Mouse (Mus musculus): Measurements from ENCODE around the gene Morn3. TPM values are rescaled to one million over a fixed set of nuclear protein-coding genes. Genes with fewer than 3 reads are reported as not detected.

Gene Morn3
- polyA plus RNA-seq, 1 experiment from 2014 or later: 3.6 TPM

DNA sequence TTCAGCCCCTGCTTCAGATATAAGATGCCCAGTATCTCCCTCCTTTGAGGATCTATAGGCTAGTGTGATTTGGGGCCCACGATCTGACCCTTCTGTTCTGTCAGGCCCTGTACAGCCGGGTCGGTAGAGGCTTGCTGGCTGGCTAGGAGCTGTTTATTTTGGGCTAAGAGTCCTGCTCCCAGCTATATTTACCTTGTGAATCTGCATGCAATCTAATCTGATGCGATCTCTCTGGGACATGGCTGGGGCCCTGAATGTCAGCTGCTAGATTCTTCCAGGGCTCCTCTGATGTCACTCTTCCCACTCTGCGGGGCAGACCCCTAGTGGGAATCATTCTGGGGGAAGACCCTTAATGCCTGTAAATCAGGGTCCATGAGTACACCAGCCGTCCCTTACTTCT lies 22.5 kb downstream of the Morn3 start:
- ATAC-seq (ENCODE audit: low read depth): no peak
- no peak overlapping the region for H3K4me2 ChIP-seq (ENCODE audit: low read depth, low read length)

DNA sequence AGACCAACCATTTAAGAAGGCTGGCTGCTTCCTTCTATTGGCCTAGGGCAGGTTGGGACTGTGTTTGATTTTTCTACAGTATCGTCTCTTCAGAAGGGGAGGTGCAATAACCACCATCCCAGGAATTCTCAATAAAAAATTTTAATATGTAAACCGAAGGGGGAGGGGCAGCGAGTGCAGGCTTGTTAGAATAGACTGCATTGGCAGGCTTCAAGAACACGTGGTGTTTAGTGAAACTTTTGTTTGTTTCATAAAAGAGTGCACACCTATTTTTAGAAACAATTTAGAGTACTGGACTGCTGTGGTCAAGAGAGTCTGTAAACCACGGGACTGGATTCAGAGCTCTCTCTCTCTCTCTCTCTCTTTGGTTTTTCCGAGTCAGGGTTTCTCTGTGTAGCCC lies 23.8 kb downstream of the Morn3 start:
- Histone ChIP-seq H3K27ac (replicated peaks; ENCODE audit: low read depth, low read length) (no peak overlapping the region), H3K4me3 (ENCODE audit: low read depth, low read length) (no peak overlapping the region), H3K4me2 (ENCODE audit: low read depth, low read length) (no peak overlapping the region), H3K27me3 (replicated peaks; ENCODE audit: control insufficient read depth, insufficient read depth, low read length) (no peaks in the 10 kb centered on the region), H3K9ac (ENCODE audit: low read depth, low read length) (no peak overlapping the region), H3K36me3 (ENCODE audit: control insufficient read depth, insufficient read depth, low read length) (no peaks in the 10 kb centered on the region), H3K4me1 (ENCODE audit: control insufficient read depth, insufficient read depth, low read length) (peaks cover 25% of the 10 kb centered on the region), H3K9me3 (ENCODE audit: control insufficient read depth, low read length) (no peaks in the 10 kb centered on the region)
- DNase-seq (ENCODE audit: low spot score) (no peak), ATAC-seq (ENCODE audit: low read depth) (no peak)
- 81% methylated on average over 6 of the region's 6 CpGs for WGBS

More for the DNA sequence above, 22.5 kb downstream of the Morn3 start:
- no peak overlapping the region for H3K4me3 ChIP-seq (ENCODE audit: low read depth, low read length)
- no peaks in the 10 kb centered on the region for H3K27me3 ChIP-seq (replicated peaks; ENCODE audit: control insufficient read depth, insufficient read depth, low read length)
- no peak overlapping the region for H3K9ac ChIP-seq (ENCODE audit: low read depth, low read length)
- H3K9me3 ChIP-seq (ENCODE audit: control insufficient read depth, low read length): no peaks in the 10 kb centered on the region
- DNase-seq (ENCODE audit: low spot score): no peak
- peaks cover 14% of the 10 kb centered on the region for H3K4me1 ChIP-seq (ENCODE audit: control insufficient read depth, insufficient read depth, low read length)
- WGBS: 83% methylated on average over 6 of the region's 6 CpGs
- H3K27ac ChIP-seq (replicated peaks; ENCODE audit: low read depth, low read length): no peak overlapping the region
- H3K36me3 ChIP-seq (ENCODE audit: control insufficient read depth, insufficient read depth, low read length): peaks cover 3% of the 10 kb centered on the region

DNA sequence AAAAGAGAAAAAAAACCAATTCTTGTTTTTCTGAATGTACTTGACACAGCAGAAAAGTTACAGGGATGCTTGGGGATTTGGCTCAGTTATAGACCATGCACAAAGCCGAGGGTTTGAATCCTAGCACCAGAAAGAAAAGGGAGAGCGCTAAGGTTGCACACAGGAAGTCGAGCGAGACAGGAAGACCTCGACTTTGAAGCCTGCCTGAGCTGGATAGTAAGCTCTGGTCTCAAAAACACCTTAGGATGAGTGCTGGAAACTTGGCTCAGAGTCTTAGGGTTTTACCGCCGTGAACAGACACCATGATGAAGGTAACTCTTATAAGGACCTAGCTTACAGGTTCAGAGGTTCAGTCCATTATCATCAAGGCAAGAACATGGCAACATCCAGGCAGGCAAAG lies 25.4 kb downstream of the Morn3 start:
- Histone ChIP-seq H3K9ac (ENCODE audit: low read depth, low read length) (no peak overlapping the region), H3K4me3 (ENCODE audit: low read depth, low read length) (no peak overlapping the region), H3K4me2 (ENCODE audit: low read depth, low read length) (no peak overlapping the region), H3K4me1 (ENCODE audit: control insufficient read depth, insufficient read depth, low read length) (peaks cover 21% of the 10 kb centered on the region), H3K27me3 (replicated peaks; ENCODE audit: control insufficient read depth, insufficient read depth, low read length) (no peaks in the 10 kb centered on the region), H3K9me3 (ENCODE audit: control insufficient read depth, low read length) (no peaks in the 10 kb centered on the region), H3K36me3 (ENCODE audit: control insufficient read depth, insufficient read depth, low read length) (no peaks in the 10 kb centered on the region), H3K27ac (replicated peaks; ENCODE audit: low read depth, low read length) (no peak overlapping the region)
- WGBS: 86% methylated on average over 7 of the region's 7 CpGs
- no peak for DNase-seq (ENCODE audit: low spot score)
- no peak for ATAC-seq (ENCODE audit: low read depth)

- H3K27ac ChIP-seq (replicated peaks; ENCODE audit: low read depth, low read length): no peak overlapping the region
- no peak overlapping the region for H3K9ac ChIP-seq (ENCODE audit: low read depth, low read length)
- 89% methylated on average over 5 of the region's 5 CpGs for WGBS
- H3K9me3 ChIP-seq (ENCODE audit: control insufficient read depth, low read length): no peaks in the 10 kb centered on the region
- no peaks in the 10 kb centered on the region for H3K36me3 ChIP-seq (ENCODE audit: control insufficient read depth, insufficient read depth, low read length)
- DNase-seq (ENCODE audit: low spot score) (no peak), ATAC-seq (ENCODE audit: low read depth) (no peak)
- no peak overlapping the region for H3K4me2 ChIP-seq (ENCODE audit: low read depth, low read length)
- H3K4me3 ChIP-seq (ENCODE audit: low read depth, low read length): no peak overlapping the region
- no peaks in the 10 kb centered on the region for H3K27me3 ChIP-seq (replicated peaks; ENCODE audit: control insufficient read depth, insufficient read depth, low read length)
- peaks cover 25% of the 10 kb centered on the region for H3K4me1 ChIP-seq (ENCODE audit: control insufficient read depth, insufficient read depth, low read length)
These were observed 26.4 kb downstream of the Morn3 start for GRCm38 (mm10) chr5:123020426-123020825.

DNA sequence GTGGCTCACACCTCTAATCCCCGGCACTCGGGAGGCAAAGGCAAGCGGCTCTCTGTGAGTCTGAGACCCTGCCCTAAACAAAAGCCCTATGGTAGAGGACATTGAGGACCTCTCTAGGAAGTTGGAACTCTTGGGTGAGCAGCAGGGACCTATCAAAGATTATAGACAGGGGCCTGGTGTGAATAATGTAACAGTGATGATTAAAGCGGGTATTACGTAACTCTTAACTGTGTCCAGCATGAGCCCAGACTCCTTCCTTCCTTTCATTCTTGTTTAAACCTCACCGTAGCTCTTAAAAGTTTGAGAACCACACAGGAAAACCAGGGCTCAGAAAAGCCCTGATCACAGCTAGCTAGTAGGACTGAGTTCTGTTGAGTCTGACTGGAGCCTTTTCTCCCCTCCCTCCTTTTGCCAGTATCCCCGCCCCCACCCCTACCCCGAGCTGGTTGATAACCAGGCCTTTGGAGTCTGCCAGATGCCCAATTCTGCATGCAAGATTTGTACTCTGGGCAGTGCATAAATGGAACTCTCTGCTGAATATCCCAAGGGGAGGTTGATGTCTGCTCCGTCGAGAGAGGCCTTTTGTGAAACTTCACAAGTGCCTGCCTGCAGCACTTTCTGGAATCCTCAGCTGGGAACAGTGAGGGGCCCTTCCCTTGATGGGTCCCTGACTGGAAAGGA lies 27.3 kb downstream of the Morn3 start:
- no peak for DNase-seq (ENCODE audit: low spot score)
- ATAC-seq (ENCODE audit: low read depth): no peak
- no peaks in the 10 kb centered on the region for H3K9me3 ChIP-seq (ENCODE audit: control insufficient read depth, low read length)
- peak overlapping the region; percentile 33; the same call in 1 of the 2 replicates for H3K27ac ChIP-seq (replicated peaks; ENCODE audit: low read depth, low read length)
- WGBS: 55% methylated on average over 10 of the region's 10 CpGs
- H3K4me2 ChIP-seq (ENCODE audit: low read depth, low read length): no peak overlapping the region
- H3K4me3 ChIP-seq (ENCODE audit: low read depth, low read length): no peak overlapping the region
- peaks cover 27% of the 10 kb centered on the region for H3K4me1 ChIP-seq (ENCODE audit: control insufficient read depth, insufficient read depth, low read length)
- no peaks in the 10 kb centered on the region for H3K27me3 ChIP-seq (replicated peaks; ENCODE audit: control insufficient read depth, insufficient read depth, low read length)
- no peaks in the 10 kb centered on the region for H3K36me3 ChIP-seq (ENCODE audit: control insufficient read depth, insufficient read depth, low read length)
- H3K9ac ChIP-seq (ENCODE audit: low read depth, low read length): peak overlapping the region; percentile 25; the same call in 1 of the 2 replicates

DNA sequence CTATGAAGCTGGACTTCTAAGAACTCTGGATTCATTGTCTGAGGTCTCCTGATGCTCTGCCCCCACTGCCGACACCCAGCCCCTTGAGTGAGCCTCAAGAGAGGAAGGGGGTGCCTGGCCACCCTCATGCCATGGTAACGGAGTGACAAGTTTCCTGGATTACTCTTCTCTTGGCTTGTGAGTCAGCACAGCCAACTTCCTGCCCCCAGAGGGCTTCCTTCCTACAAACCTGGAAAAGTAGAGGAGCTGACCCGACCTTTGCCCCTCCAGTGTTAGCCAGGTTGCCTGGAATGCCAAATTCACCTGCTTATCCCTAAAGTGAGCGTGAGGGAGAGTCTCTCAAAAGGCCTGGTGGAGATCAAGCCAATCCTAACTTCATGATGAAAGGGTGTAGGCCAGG lies 29.3 kb downstream of the Morn3 start:
- Histone ChIP-seq H3K36me3 (ENCODE audit: control insufficient read depth, insufficient read depth, low read length) (no peaks in the 10 kb centered on the region), H3K9ac (ENCODE audit: low read depth, low read length) (no peak overlapping the region), H3K4me2 (ENCODE audit: low read depth, low read length) (no peak overlapping the region), H3K27ac (replicated peaks; ENCODE audit: low read depth, low read length) (no peak overlapping the region), H3K27me3 (replicated peaks; ENCODE audit: control insufficient read depth, insufficient read depth, low read length) (no peaks in the 10 kb centered on the region), H3K4me3 (ENCODE audit: low read depth, low read length) (no peak overlapping the region), H3K4me1 (ENCODE audit: control insufficient read depth, insufficient read depth, low read length) (peaks cover 30% of the 10 kb centered on the region), H3K9me3 (ENCODE audit: control insufficient read depth, low read length) (no peaks in the 10 kb centered on the region)
- ATAC-seq (ENCODE audit: low read depth): no peak
- no peak for DNase-seq (ENCODE audit: low spot score)
- WGBS: 68% methylated on average over 4 of the region's 4 CpGs

DNA sequence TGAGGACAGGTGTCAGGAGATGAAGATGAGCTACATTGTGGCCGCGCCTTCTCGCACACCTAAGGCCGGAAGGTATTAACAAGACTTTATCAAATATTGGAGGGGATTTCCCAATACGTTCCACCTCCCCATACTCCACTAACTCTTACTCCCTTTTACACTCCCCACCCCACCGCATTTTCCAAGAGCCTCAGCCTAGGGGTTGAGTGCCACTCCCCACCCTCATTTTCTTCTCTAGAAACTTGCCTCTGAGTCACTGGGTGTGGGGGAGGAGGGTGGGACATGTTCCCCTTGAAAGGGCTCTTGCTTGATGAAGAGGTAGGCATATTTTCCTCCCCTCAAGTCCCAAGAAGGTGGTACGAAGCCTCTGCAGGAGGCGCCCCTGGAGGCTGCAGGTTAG lies 30.9 kb downstream of the Morn3 start:
- WGBS: 17% methylated on average over 8 of the region's 8 CpGs

GRCm38 (mm10) chr5:123014753-123015701 lies 31.8 kb downstream of the Morn3 start, which contains the start of gene Orai1:
Gene Orai1 (plus strand): TSS chr5:123015074.
- H3K4me1 ChIP-seq (ENCODE audit: control insufficient read depth, insufficient read depth, low read length): peaks cover 30% of the 10 kb centered on the region
- 0% methylated on average over 45 of the region's 106 CpGs for WGBS
- peak within 1 kb of the TSS; percentile 91 for H3K27ac ChIP-seq (replicated peaks; ENCODE audit: low read depth, low read length)

More for the DNA sequence above, 30.9 kb downstream of the Morn3 start:
- H3K4me3 ChIP-seq (ENCODE audit: low read depth, low read length): peak overlapping the region; percentile 76
- H3K4me2 ChIP-seq (ENCODE audit: low read depth, low read length): peak overlapping the region; percentile 75
- no peak for DNase-seq (ENCODE audit: low spot score)
- peaks cover 30% of the 10 kb centered on the region for H3K4me1 ChIP-seq (ENCODE audit: control insufficient read depth, insufficient read depth, low read length)
- no peaks in the 10 kb centered on the region for H3K36me3 ChIP-seq (ENCODE audit: control insufficient read depth, insufficient read depth, low read length)
- peak overlapping the region; percentile 84 for H3K9ac ChIP-seq (ENCODE audit: low read depth, low read length)
- H3K27me3 ChIP-seq (replicated peaks; ENCODE audit: control insufficient read depth, insufficient read depth, low read length): no peaks in the 10 kb centered on the region
- peak overlapping the region; percentile 91; the same call in 1 of the 2 replicates for H3K27ac ChIP-seq (replicated peaks; ENCODE audit: low read depth, low read length)
- no peak for ATAC-seq (ENCODE audit: low read depth)
- no peaks in the 10 kb centered on the region for H3K9me3 ChIP-seq (ENCODE audit: control insufficient read depth, low read length)

More at GRCm38 (mm10) chr5:123014753-123015701, 31.8 kb downstream of the Morn3 start, which contains the start of gene Orai1:
- H3K4me3 ChIP-seq (ENCODE audit: low read depth, low read length): peak within 1 kb of the TSS; percentile 76
- peak within 1 kb of the TSS; percentile 84 for H3K9ac ChIP-seq (ENCODE audit: low read depth, low read length)
- no peaks in the 10 kb centered on the region for H3K9me3 ChIP-seq (ENCODE audit: control insufficient read depth, low read length)
- H3K4me2 ChIP-seq (ENCODE audit: low read depth, low read length): peak within 1 kb of the TSS; percentile 75
- no peaks in the 10 kb centered on the region for H3K27me3 ChIP-seq (replicated peaks; ENCODE audit: control insufficient read depth, insufficient read depth, low read length)
- DNase-seq (ENCODE audit: low spot score) (peak; percentile 98), ATAC-seq (ENCODE audit: low read depth) (peak; percentile 95)
- no peaks in the 10 kb centered on the region for H3K36me3 ChIP-seq (ENCODE audit: control insufficient read depth, insufficient read depth, low read length)

Measured in embryonic facial prominence, embryonic 14.5 days (tissue).